Mouse (Mus musculus): ENCODE measurements around the gene Ncoa4.

The Ncoa4 gene

GRCm38 (mm10) chr14:32201791-32202451 lies 42.3 kb downstream of the Ncoa4 start, which contains the start of the genes Timm23 and Parg:
TSS of gene Timm23 (minus strand) at chr14:32201898.
TSS of gene Parg (plus strand) at chr14:32201949.
- DNase-seq (ENCODE audit: low spot score) = peak; percentile 71

DNA sequence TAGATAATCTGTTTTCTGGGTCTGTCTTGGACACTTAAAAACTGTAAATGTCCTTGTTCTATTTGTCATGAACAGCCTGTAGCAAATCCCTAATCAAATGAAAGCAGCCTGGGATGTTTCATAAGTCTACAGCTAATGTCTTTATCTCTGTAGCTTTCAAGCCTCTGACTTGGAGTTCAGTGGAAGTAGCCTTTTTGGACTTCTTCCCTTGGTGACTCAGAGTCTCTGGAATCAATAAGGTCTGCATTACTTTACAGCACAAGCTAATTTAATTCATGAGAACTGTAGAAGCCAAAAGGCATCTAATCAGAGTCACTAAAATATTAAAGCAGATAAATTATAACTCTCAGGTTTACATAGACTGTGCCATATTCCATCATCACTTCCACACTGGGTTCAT lies 66.9 kb downstream of the Ncoa4 start:
- no peak for DNase-seq (ENCODE audit: low spot score)

GRCm38 (mm10) chr14:32228996-32229395 lies 69.3 kb downstream of the Ncoa4 start:
- peak; percentile 34 for DNase-seq (ENCODE audit: low spot score)

All from left cerebral cortex, adult 11 months (tissue).